Mouse (Mus musculus) hindbrain, embryonic 10.5 days (tissue): ENCODE measurements around the gene BC049352. TPM values are rescaled to one million over a fixed set of nuclear protein-coding genes. Genes with fewer than 3 reads are reported as not detected.

Source experiments
- DNase-seq: peaks from one replicate; pipeline ENCODE4 v3.0.0-alpha.2; 2017; ENCODE audit warnings: low spot score
- H3K27ac ChIP-seq: fragments of 300-500 bp; sonication (generic); 2 replicates; pipeline ENCODE4 v1.5.1; 2016; ENCODE audit warnings: mild to moderate bottlenecking, moderate library complexity
- H3K27me3 ChIP-seq: fragments of 300-500 bp; sonication (generic); 2 replicates; pipeline ENCODE4 v1.6.1; 2016; ENCODE audit warnings: mild to moderate bottlenecking; ENCODE audit not compliant: poor library complexity, insufficient read depth, severe bottlenecking
- H3K36me3 ChIP-seq: fragments of 300-500 bp; sonication (generic); 2 replicates; pipeline ENCODE4 v1.6.1; 2016; ENCODE audit warnings: mild to moderate bottlenecking, moderate library complexity
- H3K4me1 ChIP-seq: fragments of 300-500 bp; sonication (generic); replicated peaks from 2 replicates; pipeline ENCODE4 v1.6.1; 2016; ENCODE audit warnings: mild to moderate bottlenecking
- H3K4me3 ChIP-seq: fragments of 300-500 bp; sonication (generic); 2 replicates; pipeline ENCODE4 v1.5.1; 2016; ENCODE audit warnings: mild to moderate bottlenecking, moderate library complexity
- H3K9me3 ChIP-seq: fragments of 300-500 bp; sonication (generic); 2 replicates; pipeline ENCODE4 v1.6.1; 2016; ENCODE audit warnings: mild to moderate bottlenecking, moderate library complexity
- WGBS: fragments of 180-500 bp; shearing (Covaris S2); methylation state at CpG from one replicate; pipeline ENCODE4 v1.1.7; 2016; 5-methylcytosine and 5-hydroxymethylcytosine counted together
- polyA plus RNA-seq: library from polyadenylated mRNA; unstranded; fragments of >200 nt; fragmentation: Nextera tagmentation; extraction: Ambion mirVana; gene quantifications from 2 replicates; pipeline ENCODE4 v1.2.1, GENCODE M21; 2016

BC049352 gene
- polyA plus RNA-seq, 1 experiment from 2014 or later, result not detected

DNA sequence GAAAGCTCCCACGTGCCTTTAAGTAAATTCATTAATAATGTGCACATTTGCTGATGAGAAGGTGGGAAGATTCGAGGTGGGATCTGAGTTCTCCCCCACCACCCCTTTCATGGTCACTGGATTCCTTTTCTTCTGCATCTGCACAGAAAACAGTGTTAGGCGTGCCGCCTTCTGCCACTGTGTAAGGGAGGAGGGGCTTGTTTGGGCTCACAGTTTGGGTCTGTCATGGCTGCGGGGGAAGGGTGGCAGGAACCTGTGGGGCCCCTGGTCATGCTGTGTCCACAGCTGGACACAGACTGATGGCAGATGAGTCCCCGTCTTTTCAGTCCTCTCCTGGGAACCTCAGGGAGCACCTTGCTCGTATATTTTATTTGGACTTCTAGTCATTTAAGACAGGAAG lies 54.9 kb downstream of the BC049352 start:
- Histone ChIP-seq H3K36me3 (no peaks in the 10 kb centered on the region), H3K27ac (no peak overlapping the region), H3K4me3 (no peak overlapping the region), H3K4me1 (peaks cover 6% of the 10 kb centered on the region), H3K9me3 (no peaks in the 10 kb centered on the region), H3K27me3 (no peaks in the 10 kb centered on the region)
- 46% methylated on average over 7 of the region's 7 CpGs for WGBS
- no peak for DNase-seq

DNA sequence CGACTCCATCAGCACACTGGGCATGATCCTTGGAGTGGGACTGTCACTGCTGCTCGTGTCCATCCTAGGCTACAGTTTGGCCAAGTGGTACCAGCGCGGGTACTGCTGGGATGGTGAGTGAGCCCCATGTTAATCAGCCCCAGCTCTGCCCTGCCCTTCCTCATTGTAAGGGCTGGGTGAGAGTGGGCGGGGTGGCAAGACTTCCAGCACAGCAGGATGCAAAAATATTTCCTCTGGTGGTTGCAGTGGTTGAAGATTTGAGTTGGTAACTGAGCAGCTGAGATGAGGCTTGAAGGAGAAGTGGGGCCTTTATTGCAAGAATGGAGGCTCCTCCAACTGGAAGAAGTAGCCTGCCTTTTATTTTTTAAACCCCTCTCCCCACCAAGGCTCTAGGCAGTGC lies 59.6 kb downstream of the BC049352 start:
- WGBS, result 80% methylated on average over 5 of the region's 5 CpGs
- Histone ChIP-seq H3K4me1 (peaks cover 5% of the 10 kb centered on the region), H3K9me3 (no peaks in the 10 kb centered on the region), H3K4me3 (no peak overlapping the region), H3K27ac (no peak overlapping the region), H3K27me3 (no peaks in the 10 kb centered on the region), H3K36me3 (no peaks in the 10 kb centered on the region)
- DNase-seq, result no peak

GRCm38 (mm10) chr9:45245432-45245831 lies 63.6 kb downstream of the BC049352 start:
- DNase-seq, result no peak
- Histone ChIP-seq H3K4me1 (no peaks in the 10 kb centered on the region), H3K4me3 (no peak overlapping the region), H3K27me3 (no peaks in the 10 kb centered on the region), H3K36me3 (no peaks in the 10 kb centered on the region), H3K9me3 (no peaks in the 10 kb centered on the region), H3K27ac (no peak overlapping the region)
- WGBS, result 86% methylated on average over 1 of the region's 1 CpGs

- no peak for DNase-seq
- H3K9me3 ChIP-seq, result no peaks in the 10 kb centered on the region
- no peaks in the 10 kb centered on the region for H3K27me3 ChIP-seq
- H3K4me1 ChIP-seq, result 0 out of 2 replicates have a peak, but pooled peaks cover 1% of the 10 kb centered on the region
- H3K27ac ChIP-seq, result no peak overlapping the region
- 90% methylated on average over 6 of the region's 6 CpGs for WGBS
- no peaks in the 10 kb centered on the region for H3K36me3 ChIP-seq
- no peak overlapping the region for H3K4me3 ChIP-seq
These were observed 64.3 kb downstream of the BC049352 start for GRCm38 (mm10) chr9:45246060-45246459.

- Histone ChIP-seq H3K4me1 (0 out of 2 replicates have a peak, but pooled peaks cover 8% of the 10 kb centered on the region), H3K4me3 (no peak overlapping the region), H3K9me3 (no peaks in the 10 kb centered on the region), H3K36me3 (no peaks in the 10 kb centered on the region), H3K27ac (no peak overlapping the region), H3K27me3 (no peaks in the 10 kb centered on the region)
- DNase-seq, result no peak
- WGBS, result 76% methylated on average over 2 of the region's 2 CpGs
These were observed 65.7 kb downstream of the BC049352 start for GRCm38 (mm10) chr9:45247536-45247935.

GRCm38 (mm10) chr9:45250306-45250705 lies 68.5 kb downstream of the BC049352 start:
- Histone ChIP-seq H3K27ac (no peak overlapping the region), H3K27me3 (no peaks in the 10 kb centered on the region), H3K4me3 (no peak overlapping the region), H3K36me3 (no peaks in the 10 kb centered on the region), H3K9me3 (no peaks in the 10 kb centered on the region), H3K4me1 (peaks cover 16% of the 10 kb centered on the region)
- no peak for DNase-seq
- WGBS, result 85% methylated on average over 7 of the region's 7 CpGs

DNA sequence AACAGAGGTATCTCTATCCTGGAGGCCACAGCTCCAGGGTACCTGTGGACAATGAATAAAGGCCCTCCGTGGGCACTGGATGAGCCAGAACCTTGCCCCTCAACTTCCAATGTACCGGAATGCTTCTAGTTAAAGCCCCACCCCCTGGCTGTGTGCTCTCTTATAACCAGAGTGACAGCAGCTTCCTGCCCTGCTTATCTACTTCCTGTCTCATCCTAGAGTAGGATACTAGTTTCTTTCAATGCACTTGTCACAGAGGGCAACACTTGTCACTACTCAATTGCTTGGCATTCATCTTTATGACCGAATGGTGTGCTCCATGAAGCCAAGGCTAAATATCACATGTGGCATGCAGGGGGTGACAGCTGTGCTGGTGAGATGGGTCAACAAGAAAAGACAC lies 69.5 kb downstream of the BC049352 start:
- 85% methylated on average over 3 of the region's 3 CpGs for WGBS
- Histone ChIP-seq H3K36me3 (no peaks in the 10 kb centered on the region), H3K27ac (no peak overlapping the region), H3K9me3 (no peaks in the 10 kb centered on the region), H3K27me3 (no peaks in the 10 kb centered on the region), H3K4me3 (no peak overlapping the region), H3K4me1 (peaks cover 16% of the 10 kb centered on the region)
- DNase-seq, result no peak

GRCm38 (mm10) chr9:45251990-45252389 lies 70.2 kb downstream of the BC049352 start:
- H3K27ac ChIP-seq, result no peak overlapping the region
- no peak for DNase-seq
- no peak overlapping the region for H3K4me3 ChIP-seq
- H3K36me3 ChIP-seq, result no peaks in the 10 kb centered on the region
- WGBS, result 85% methylated on average over 4 of the region's 4 CpGs
- H3K9me3 ChIP-seq, result no peaks in the 10 kb centered on the region
- H3K4me1 ChIP-seq, result peaks cover 16% of the 10 kb centered on the region
- no peaks in the 10 kb centered on the region for H3K27me3 ChIP-seq

GRCm38 (mm10) chr9:45252395-45252794 lies 70.6 kb downstream of the BC049352 start:
- H3K4me3 ChIP-seq, result no peak overlapping the region
- 76% methylated on average over 6 of the region's 6 CpGs for WGBS

DNA sequence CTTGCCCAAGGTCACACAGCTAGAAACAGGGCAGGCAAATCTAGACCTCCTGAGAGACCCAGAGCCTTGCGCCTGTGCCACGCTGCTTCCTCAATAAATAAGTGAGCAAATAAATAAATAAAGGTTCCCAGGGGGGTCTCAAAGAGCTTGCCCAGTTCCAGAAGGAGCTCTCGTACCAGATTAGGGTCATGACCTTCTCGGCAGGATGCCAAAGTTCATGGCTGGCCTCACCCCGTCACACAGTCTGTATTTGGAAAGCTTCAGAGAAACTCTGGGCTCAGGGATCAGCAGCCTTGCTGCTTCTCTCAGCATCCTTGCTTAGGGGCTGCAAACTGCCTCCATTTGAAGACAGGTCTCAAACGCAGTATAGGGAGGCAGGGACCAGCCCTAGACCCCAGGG lies 72.2 kb downstream of the BC049352 start:
- Histone ChIP-seq H3K4me3 (no peak overlapping the region), H3K36me3 (no peaks in the 10 kb centered on the region), H3K4me1 (peaks cover 16% of the 10 kb centered on the region), H3K27me3 (no peaks in the 10 kb centered on the region), H3K27ac (no peak overlapping the region), H3K9me3 (no peaks in the 10 kb centered on the region)
- 43% methylated on average over 6 of the region's 6 CpGs for WGBS
- no peak for DNase-seq

More at GRCm38 (mm10) chr9:45252395-45252794, 70.6 kb downstream of the BC049352 start:
- no peaks in the 10 kb centered on the region for H3K27me3 ChIP-seq
- H3K36me3 ChIP-seq, result no peaks in the 10 kb centered on the region
- no peak for DNase-seq
- peaks cover 16% of the 10 kb centered on the region for H3K4me1 ChIP-seq
- H3K9me3 ChIP-seq, result no peaks in the 10 kb centered on the region
- no peak overlapping the region for H3K27ac ChIP-seq

DNA sequence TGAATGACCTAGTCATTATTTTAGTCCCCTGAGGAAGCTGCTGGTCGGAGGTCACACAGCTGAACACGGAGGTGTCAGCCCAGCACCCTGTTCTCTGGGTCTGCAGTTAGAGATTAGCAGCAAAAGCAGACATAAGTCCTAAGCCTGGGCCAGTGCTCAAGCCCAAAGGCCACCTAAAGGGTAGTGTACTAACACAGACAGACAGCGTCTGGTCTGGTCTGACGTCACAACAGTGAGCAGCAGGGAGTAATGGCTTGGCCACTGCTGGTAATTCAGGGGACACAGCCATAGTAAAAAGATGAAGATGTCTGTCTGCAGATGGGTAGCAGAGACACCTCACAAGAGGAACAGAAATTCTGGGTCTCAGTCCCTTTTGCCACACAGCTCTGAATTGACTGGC lies 72.8 kb downstream of the BC049352 start:
- Histone ChIP-seq H3K36me3 (no peaks in the 10 kb centered on the region), H3K9me3 (no peaks in the 10 kb centered on the region), H3K27me3 (no peaks in the 10 kb centered on the region), H3K4me1 (peaks cover 16% of the 10 kb centered on the region), H3K27ac (no peak overlapping the region), H3K4me3 (no peak overlapping the region)
- no peak for DNase-seq
- 61% methylated on average over 4 of the region's 4 CpGs for WGBS

- Histone ChIP-seq H3K4me1 (peaks cover 16% of the 10 kb centered on the region), H3K9me3 (no peaks in the 10 kb centered on the region)
- 92% methylated on average over 4 of the region's 4 CpGs for WGBS
These were observed 73.6 kb downstream of the BC049352 start for GRCm38 (mm10) chr9:45255431-45255830.

GRCm38 (mm10) chr9:45255967-45256366 lies 74.2 kb downstream of the BC049352 start:
- no peak overlapping the region for H3K4me3 ChIP-seq
- H3K4me1 ChIP-seq, result peaks cover 16% of the 10 kb centered on the region
- no peak overlapping the region for H3K27ac ChIP-seq
- no peaks in the 10 kb centered on the region for H3K36me3 ChIP-seq
- no peaks in the 10 kb centered on the region for H3K9me3 ChIP-seq
- DNase-seq, result no peak
- WGBS, result 82% methylated on average over 5 of the region's 5 CpGs
- no peaks in the 10 kb centered on the region for H3K27me3 ChIP-seq

More at GRCm38 (mm10) chr9:45255431-45255830, 73.6 kb downstream of the BC049352 start:
- Histone ChIP-seq H3K27me3 (no peaks in the 10 kb centered on the region), H3K4me3 (no peak overlapping the region), H3K27ac (no peak overlapping the region), H3K36me3 (no peaks in the 10 kb centered on the region)
- no peak for DNase-seq

- Histone ChIP-seq H3K27me3 (no peaks in the 10 kb centered on the region), H3K4me3 (no peak overlapping the region), H3K27ac (no peak overlapping the region), H3K4me1 (peaks cover 7% of the 10 kb centered on the region), H3K36me3 (no peaks in the 10 kb centered on the region), H3K9me3 (no peaks in the 10 kb centered on the region)
- no peak for DNase-seq
- 87% methylated on average over 13 of the region's 13 CpGs for WGBS
These were observed 77.3 kb downstream of the BC049352 start for GRCm38 (mm10) chr9:45259065-45259464.
